8 mouse cellular contexts compared by ENCODE assay signal in genomic region chr15:99125711-99126080, GRCm38 (mm10). TPM values are rescaled to one million over a fixed set of nuclear protein-coding genes. Genes with fewer than 3 reads are reported as not detected.
DNase-seq lines count a peak whose midpoint lies in the region; ATAC-seq and TF ChIP-seq lines count a peak whose summit lies in the region.

Spats2 (plus strand) TSS chr15:99125916.

- H3K4me3 ChIP-seq in heart, embryonic 14.5 days (ENCODE audit: control insufficient read depth in 1 of 2, insufficient read depth in 1 of 2, low read depth in 1 of 2, low read length in 2 of 2) = peak within 1 kb of the TSS; percentile 63 to 83
- H3K4me3 ChIP-seq in ES-E14 (ENCODE audit: insufficient read depth in 1 of 2, low read depth in 1 of 2, low read length in 2 of 2, poor library complexity in 1 of 2, severe bottlenecking in 1 of 2) = peak within 1 kb of the TSS; percentile 78 to 84
- peak within 1 kb of the TSS; percentile 77 for H3K4me3 ChIP-seq in forebrain, embryonic 12.5 days (replicated peaks)
- peak within 1 kb of the TSS; percentile 78 for H3K4me3 ChIP-seq in neural tube, embryonic 12.5 days

- H3K27ac ChIP-seq in heart, embryonic 14.5 days (replicated peaks in 1 of 2; ENCODE audit: control insufficient read depth in 1 of 2, insufficient read depth in 1 of 2, low read depth in 2 of 2, low read length in 2 of 2) = peak within 1 kb of the TSS; percentile 96 to 97
- peak within 1 kb of the TSS; percentile 88 for H3K27ac ChIP-seq in ES-E14 (ENCODE audit: insufficient read depth, low read depth, low read length, poor library complexity, severe bottlenecking)
- peak within 1 kb of the TSS; percentile 96 for H3K27ac ChIP-seq in forebrain, embryonic 12.5 days
- peak within 1 kb of the TSS; percentile 89 for H3K27ac ChIP-seq in neural tube, embryonic 12.5 days

- H3K4me1 ChIP-seq in heart, embryonic 14.5 days (ENCODE audit: control insufficient read depth in 2 of 2, insufficient read depth in 2 of 2, low read length in 2 of 2) = peaks cover 13 to 35% of the 10 kb centered on the region in 2 experiments
- H3K4me1 ChIP-seq in ES-E14 (ENCODE audit: control insufficient read depth in 2 of 2, insufficient read depth in 2 of 2, low read length in 2 of 2, poor library complexity in 1 of 2) = peaks cover 4 to 11% of the 10 kb centered on the region in 2 experiments; a peak in 2 of 4 replicates
- H3K4me1 ChIP-seq in forebrain, embryonic 12.5 days = peaks cover 26% of the 10 kb centered on the region
- H3K4me1 ChIP-seq in neural tube, embryonic 12.5 days = peaks cover 24% of the 10 kb centered on the region

- intact Hi-C loops in heart, postnatal 36 days (cut with DNase I) = no loop called here

- peak within 1 kb of the TSS; percentile 83 for H3K9ac ChIP-seq in heart, embryonic 14.5 days (ENCODE audit: low read length)
- H3K9ac ChIP-seq in ES-E14 (ENCODE audit: insufficient read depth, low read depth, low read length, poor library complexity, severe bottlenecking) = peak within 1 kb of the TSS; percentile 95
- peak within 1 kb of the TSS; percentile 89 for H3K9ac ChIP-seq in forebrain, embryonic 12.5 days
- H3K9ac ChIP-seq in neural tube, embryonic 12.5 days = peak within 1 kb of the TSS; percentile 84

- WGBS in heart, embryonic 14.5 days = 1% methylated on average over 12 of the region's 12 CpGs
- WGBS in forebrain, embryonic 12.5 days = 2% methylated on average over 12 of the region's 12 CpGs
- 3% methylated on average over 12 of the region's 12 CpGs for WGBS in neural tube, embryonic 12.5 days

- no peaks in the 10 kb centered on the region for H3K27me3 ChIP-seq in heart, embryonic 14.5 days (ENCODE audit: control insufficient read depth, insufficient read depth, low read length)
- H3K27me3 ChIP-seq in forebrain, embryonic 12.5 days = peaks cover 7% of the 10 kb centered on the region; the same call in 1 of the 2 replicates
- no peaks in the 10 kb centered on the region; the same call in 1 of the 2 replicates for H3K27me3 ChIP-seq in neural tube, embryonic 12.5 days (replicated peaks)

- H3K4me2 ChIP-seq in heart, embryonic 14.5 days (ENCODE audit: low read length) = peak within 1 kb of the TSS; percentile 66
- H3K4me2 ChIP-seq in forebrain, embryonic 12.5 days = peak within 1 kb of the TSS; percentile 60
- H3K4me2 ChIP-seq in neural tube, embryonic 12.5 days (replicated peaks) = peak within 1 kb of the TSS; percentile 71

- no peaks in the 10 kb centered on the region for H3K9me3 ChIP-seq in heart, embryonic 14.5 days (ENCODE audit: control insufficient read depth, low read length)
- no peaks in the 10 kb centered on the region for H3K9me3 ChIP-seq in ES-E14 (ENCODE audit: control insufficient read depth, insufficient read depth, low read depth, low read length)
- H3K9me3 ChIP-seq in forebrain, embryonic 12.5 days = no peaks in the 10 kb centered on the region
- no peaks in the 10 kb centered on the region for H3K9me3 ChIP-seq in neural tube, embryonic 12.5 days

- H3K36me3 ChIP-seq in heart, embryonic 14.5 days (ENCODE audit: control insufficient read depth, insufficient read depth, low read length) = no peaks in the 10 kb centered on the region
- H3K36me3 ChIP-seq in ES-E14 (ENCODE audit: control insufficient read depth, insufficient read depth, low read length, poor library complexity, severe bottlenecking) = no peaks in the 10 kb centered on the region
- no peaks in the 10 kb centered on the region for H3K36me3 ChIP-seq in forebrain, embryonic 12.5 days (replicated peaks)
- H3K36me3 ChIP-seq in neural tube, embryonic 12.5 days = no peaks in the 10 kb centered on the region; the same call in 1 of the 2 replicates

- in situ Hi-C loops in ES-E14 (cut with MboI; ENCODE audit: low sequenced_read_pairs in 2 of 2, unreplicated experiment in 2 of 2) = no loop called here

- no peak; the same call in 1 of the 2 replicates for ATAC-seq in heart, embryonic 14.5 days (ENCODE audit: insufficient number of reproducible peaks, insufficient read depth, low FRiP score, low read depth)
- ATAC-seq in forebrain, embryonic 12.5 days (ENCODE audit: low FRiP score) = no peak
- ATAC-seq in neural tube, embryonic 12.5 days (ENCODE audit: low FRiP score, low read depth) = peak; percentile 10; the same call in 1 of the 2 replicates
- no peak for ATAC-seq in megakaryocyte progenitor cell, adult 5-6 weeks (replicated peaks; ENCODE audit: poor library complexity)

- no peak for DNase-seq in heart, postnatal 36 days
- DNase-seq in ES-E14 (ENCODE audit: low read depth, low spot score) = no peak
- no peak for DNase-seq in left cerebral cortex, adult 8-10 months (ENCODE audit: low spot score in 2 of 2)
- DNase-seq in cerebellum, adult 11 months = no peak

TF ChIP-seq in ES-E14, 5 proteins besides CTCF, POLR2A, EP300 and RAD21:
- no peak for TF ChIP-seq CHD2 (IDR thresholded peaks at IDR 0.05; ENCODE audit: low read depth, low read length)
- TF ChIP-seq HCFC1 (IDR thresholded peaks at IDR 0.05; ENCODE audit: borderline replicate concordance, insufficient read depth, low read length) = no peak
- TF ChIP-seq ZNF384 (IDR thresholded peaks at IDR 0.05; ENCODE audit: low read depth, low read length) = no peak
- TF ChIP-seq ZC3H11A (IDR thresholded peaks at IDR 0.05; ENCODE audit: borderline replicate concordance, low read depth, low read length) = no peak
- TF ChIP-seq MAFK (IDR thresholded peaks at IDR 0.05; ENCODE audit: insufficient read depth, low read depth, low read length) = no peak

RNA-seq across cellular contexts. Expression of gene Spats2, which starts in this region (rescaled TPM):
- 34.8 and 35.9 TPM in 2 replicates for polyA plus RNA-seq in heart, embryonic 14.5 days (2014; fragmentation: Nextera tagmentation; extraction: Ambion mirVana)
- 1 to 10 TPM; 6.6 to 7.9 TPM for total RNA-seq in heart, postnatal 36 days (2021)
- 21.1 and 21.7 TPM in 2 replicates for total RNA-seq in ES-E14 (2012; rRNA removed)
- polyA plus RNA-seq in forebrain, embryonic 12.5 days (2016; fragmentation: Nextera tagmentation; extraction: Ambion mirVana) = 65.5 and 69.8 TPM in 2 replicates
- 10 to 100 TPM; 29.7 to 34.1 (median 33.2) TPM for total RNA-seq in left cerebral cortex, adult 8-10 months (2022)
- polyA plus RNA-seq in neural tube, embryonic 12.5 days (2016; fragmentation: Nextera tagmentation; extraction: Ambion mirVana) = 70.9 and 71.5 TPM in 2 replicates
- total RNA-seq in megakaryocyte progenitor cell, adult 5-6 weeks (2015) = 0.27 TPM in 1 of 2 replicates, not detected in the other
- total RNA-seq in megakaryocyte progenitor cell, adult 5-6 weeks (2017) = 0.25 and 0.44 TPM in 2 replicates

Comparison
In these comparisons a context has a peak if more than half of its experiments do, and no peak if none do; other contexts are left out.
1. RNA of gene Spats2 (total RNA-seq): 29.7 to 34.1 TPM in left cerebral cortex, adult 8-10 months, 21.1 to 21.7 TPM in ES-E14 and 6.6 to 7.9 TPM in heart, postnatal 36 days; 0.25 to 0.44 TPM in megakaryocyte progenitor cell, adult 5-6 weeks; every median in the first group is over 4 times any median in the second.
2. Peak in every context shown above with its lines, with median percentiles within 50 percentile points of each other: H3K27ac ChIP-seq, H3K4me2 ChIP-seq, H3K4me3 ChIP-seq and H3K9ac ChIP-seq.